Mouse (Mus musculus) hindbrain, embryonic 12.5 days (tissue): ENCODE results near the gene Rbpj. TPM values are rescaled to one million over a fixed set of nuclear protein-coding genes. Genes with fewer than 3 reads are reported as not detected.
"Not testable (repeated sequence)": the region's sequence is repeated elsewhere in the genome, so short reads cannot be mapped to it uniquely, and the experiment has no call there.

Source experiments
- ATAC-seq: fragments of 200-750 bp; cut with Nextera tagmentation; 2 replicates; pipeline ENCODE4 v1.8.0; 2017; ENCODE audit warnings: moderate TSS enrichment; ENCODE audit not compliant: low FRiP score
- H3K27ac ChIP-seq: fragments of 300-500 bp; sonication (generic); 2 replicates; pipeline ENCODE4 v1.5.1; 2016; ENCODE audit warnings: mild to moderate bottlenecking
- H3K27me3 ChIP-seq: fragments of 300-500 bp; sonication (generic); 2 replicates; pipeline ENCODE4 v1.6.1; 2016; ENCODE audit warnings: mild to moderate bottlenecking
- H3K36me3 ChIP-seq: fragments of 300-500 bp; sonication (generic); 2 replicates; pipeline ENCODE4 v1.6.1; 2016; ENCODE audit warnings: mild to moderate bottlenecking
- H3K4me1 ChIP-seq: fragments of 300-500 bp; sonication (generic); 2 replicates; pipeline ENCODE4 v1.6.1; 2016
- H3K4me2 ChIP-seq: fragments of 300-500 bp; sonication (generic); replicated peaks from 2 replicates; pipeline ENCODE4 v1.6.1; 2016; ENCODE audit warnings: mild to moderate bottlenecking
- H3K4me3 ChIP-seq: fragments of 300-500 bp; sonication (generic); 2 replicates; pipeline ENCODE4 v1.5.1; 2016; ENCODE audit warnings: mild to moderate bottlenecking
- H3K9ac ChIP-seq: fragments of 300-500 bp; sonication (generic); 2 replicates; pipeline ENCODE4 v1.6.1; 2016; ENCODE audit warnings: mild to moderate bottlenecking, moderate library complexity
- H3K9me3 ChIP-seq: fragments of 300-500 bp; sonication (generic); replicated peaks from 2 replicates; pipeline ENCODE4 v1.6.1; 2016; ENCODE audit warnings: mild to moderate bottlenecking
- whole genome bisulfite sequencing: fragments of 180-500 bp; shearing (Covaris S2); methylation state at CpG from one replicate; pipeline ENCODE4 v1.1.7; 2016; 5-methylcytosine and 5-hydroxymethylcytosine counted together
- polyA plus RNA-seq: library from polyadenylated mRNA; unstranded; fragments of >200 nt; fragmentation: Nextera tagmentation; extraction: Ambion mirVana; gene quantifications from 2 replicates; pipeline ENCODE4 v1.2.1, GENCODE M21; 2016

The Rbpj gene
- polyA plus RNA-seq, 1 experiment from 2014 or later: 58.8 TPM

DNA sequence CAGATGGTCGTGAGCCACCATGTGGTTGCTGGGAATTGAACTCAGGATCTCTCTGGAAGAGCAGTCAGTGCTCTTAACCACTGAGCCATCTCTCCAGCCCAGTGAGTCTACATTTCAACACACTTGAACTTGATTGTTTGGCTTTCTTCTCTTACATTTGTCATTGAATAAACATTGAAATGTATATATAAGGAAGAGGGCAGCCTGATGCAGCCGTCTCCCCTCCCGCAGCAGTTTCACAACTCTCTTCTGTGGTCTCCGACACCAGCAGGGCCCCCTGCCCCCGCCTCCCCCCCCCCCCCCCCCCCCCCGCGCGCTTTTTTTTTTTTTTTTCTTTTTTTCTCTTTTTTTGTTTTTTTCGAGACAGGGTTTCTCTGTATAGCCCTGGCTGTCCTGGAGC lies 180.7 kb downstream of the Rbpj start:
- Histone ChIP-seq H3K27ac (no peak overlapping the region), H3K4me3 (no peak overlapping the region), H3K9me3 (no peaks in the 10 kb centered on the region), H3K27me3 (no peaks in the 10 kb centered on the region), H3K4me1 (no peaks in the 10 kb centered on the region), H3K9ac (no peak overlapping the region), H3K4me2 (no peak overlapping the region), H3K36me3 (peaks cover 38% of the 10 kb centered on the region)
- ATAC-seq: no peak
- WGBS: 95% methylated on average over 1 of the region's 9 CpGs

DNA sequence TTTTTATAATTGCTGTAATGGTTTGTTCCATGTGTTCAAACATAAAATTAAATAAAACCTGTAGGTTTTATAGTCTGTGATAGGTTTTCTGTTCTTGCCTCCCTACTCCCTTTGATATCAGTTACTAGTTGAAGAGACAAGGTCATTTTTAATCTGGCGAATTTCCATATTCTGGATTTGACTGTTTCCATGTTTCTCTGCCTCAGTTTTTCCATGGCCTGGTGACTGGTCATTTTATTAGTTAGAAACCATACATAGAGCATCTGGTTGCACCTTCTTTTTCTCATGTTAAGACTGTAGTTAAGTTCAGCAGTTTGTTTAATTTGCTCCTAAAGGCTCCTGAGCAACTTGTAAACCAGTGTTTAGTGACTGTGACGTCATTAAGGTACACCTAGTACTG lies 181.4 kb downstream of the Rbpj start:
- H3K4me3 ChIP-seq: no peak overlapping the region

DNA sequence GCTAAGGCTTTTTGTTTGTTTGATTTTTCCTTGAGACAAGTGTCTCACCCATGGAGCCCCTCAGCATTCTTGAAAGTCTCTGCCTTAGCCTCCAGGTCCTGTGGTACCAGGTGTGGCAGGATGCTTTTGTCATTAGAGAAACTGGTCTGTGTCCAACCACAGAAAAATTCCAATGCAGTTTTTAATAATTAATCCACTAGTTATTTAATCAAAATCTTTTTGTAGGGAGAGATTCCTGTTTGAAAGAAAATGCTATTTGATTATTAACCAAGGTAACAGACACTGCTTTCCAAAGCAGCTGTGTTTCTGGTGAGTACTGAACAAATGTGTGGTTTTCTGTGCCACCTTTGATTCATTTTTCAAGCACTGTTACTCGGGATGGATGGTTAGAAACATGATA lies 190.6 kb downstream of the Rbpj start:
- no peak for ATAC-seq
- Histone ChIP-seq H3K4me2 (no peak overlapping the region), H3K9ac (no peak overlapping the region), H3K9me3 (no peaks in the 10 kb centered on the region), H3K27me3 (no peaks in the 10 kb centered on the region), H3K4me1 (no peaks in the 10 kb centered on the region), H3K36me3 (peaks cover 19% of the 10 kb centered on the region), H3K27ac (no peak overlapping the region), H3K4me3 (no peak overlapping the region)
- WGBS: 34% methylated on average over 1 of the region's 1 CpGs

More for the DNA sequence above, 181.4 kb downstream of the Rbpj start:
- no peak overlapping the region for H3K9ac ChIP-seq
- H3K4me2 ChIP-seq: no peak overlapping the region
- H3K27ac ChIP-seq: no peak overlapping the region
- no peak for ATAC-seq
- whole genome bisulfite sequencing: 92% methylated on average over 2 of the region's 2 CpGs
- H3K4me1 ChIP-seq: no peaks in the 10 kb centered on the region
- H3K27me3 ChIP-seq: no peaks in the 10 kb centered on the region
- no peaks in the 10 kb centered on the region for H3K9me3 ChIP-seq
- peaks cover 41% of the 10 kb centered on the region for H3K36me3 ChIP-seq

DNA sequence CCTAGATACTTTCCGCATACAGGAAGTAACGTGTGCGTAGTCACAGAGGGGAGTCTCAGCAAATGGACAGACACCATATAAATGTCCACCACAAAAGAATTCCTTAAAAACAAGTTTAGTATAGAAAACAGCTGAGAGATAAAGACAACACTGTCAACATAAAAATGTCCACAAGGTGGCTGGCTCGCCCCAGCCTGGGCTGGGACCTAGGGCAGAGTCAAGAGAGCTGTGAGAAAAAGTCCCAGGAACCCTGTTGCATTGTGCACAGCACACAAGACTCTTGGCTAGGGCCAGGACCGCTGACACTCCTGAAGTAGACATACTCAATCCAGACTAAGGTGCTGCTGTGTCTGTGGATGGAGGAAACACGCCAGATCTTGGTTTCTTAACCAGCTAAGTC lies 192.0 kb downstream of the Rbpj start:
- no peaks in the 10 kb centered on the region for H3K4me1 ChIP-seq
- H3K36me3 ChIP-seq: peaks cover 8% of the 10 kb centered on the region
- no peaks in the 10 kb centered on the region for H3K27me3 ChIP-seq
- H3K9me3 ChIP-seq: no peaks in the 10 kb centered on the region
- WGBS: 83% methylated on average over 6 of the region's 6 CpGs
- ATAC-seq: peak; percentile 61; the same call in 1 of the 2 replicates
- no peak overlapping the region for H3K4me2 ChIP-seq
- no peak overlapping the region for H3K9ac ChIP-seq
- no peak overlapping the region for H3K4me3 ChIP-seq
- no peak overlapping the region for H3K27ac ChIP-seq

DNA sequence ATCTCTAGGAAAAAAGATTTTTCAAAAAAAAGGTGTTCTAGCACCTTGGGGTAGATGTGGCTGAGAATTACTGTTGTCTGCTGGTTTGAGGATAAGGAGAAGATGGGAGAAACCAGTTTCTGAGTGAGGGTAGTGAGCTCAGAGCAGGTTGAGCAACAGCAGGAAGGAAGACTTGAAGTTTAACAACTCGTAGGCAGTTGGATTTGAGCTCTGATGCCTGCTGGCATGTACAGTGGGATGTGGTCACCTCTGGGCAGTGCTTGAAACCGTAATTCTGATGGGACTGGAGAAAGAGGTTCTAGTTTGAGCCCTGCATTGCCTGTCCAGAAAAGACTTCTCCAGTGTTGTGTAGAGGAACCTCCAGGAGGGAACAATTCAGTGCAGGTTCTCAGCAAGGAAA lies 195.6 kb downstream of the Rbpj start:
- H3K36me3 ChIP-seq: peaks cover under 1% of the 10 kb centered on the region; the same call in 1 of the 2 replicates
- no peak overlapping the region for H3K4me2 ChIP-seq
- H3K27me3 ChIP-seq: no peaks in the 10 kb centered on the region
- H3K4me1 ChIP-seq: no peaks in the 10 kb centered on the region
- no peak for ATAC-seq
- H3K9ac ChIP-seq: no peak overlapping the region
- no peaks in the 10 kb centered on the region for H3K9me3 ChIP-seq
- WGBS: 92% methylated on average over 2 of the region's 2 CpGs
- no peak overlapping the region for H3K27ac ChIP-seq
- H3K4me3 ChIP-seq: no peak overlapping the region

DNA sequence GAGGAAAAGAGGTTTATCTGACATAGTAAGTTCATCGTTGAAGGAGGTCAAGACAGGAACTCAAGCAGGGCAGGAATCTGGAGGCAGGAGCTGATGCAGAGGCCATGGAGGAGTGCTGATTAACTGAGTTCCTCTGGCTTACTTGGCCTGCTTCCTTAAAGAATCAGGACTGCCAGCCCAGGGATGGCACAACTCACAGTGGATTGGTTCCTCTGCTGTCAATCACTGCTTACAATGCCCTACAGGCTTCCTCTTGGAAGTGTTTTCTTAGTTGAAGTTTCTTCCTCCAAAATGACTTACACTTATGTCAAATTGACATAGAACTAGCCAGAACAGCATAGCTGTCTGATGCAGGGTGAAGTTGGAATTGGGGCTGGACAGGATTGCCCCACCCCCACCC lies 196.5 kb downstream of the Rbpj start:
- ATAC-seq: no peak
- Histone ChIP-seq H3K27ac (no peak overlapping the region), H3K9ac (no peak overlapping the region), H3K4me2 (no peak overlapping the region), H3K36me3 (no peaks in the 10 kb centered on the region), H3K9me3 (no peaks in the 10 kb centered on the region), H3K27me3 (no peaks in the 10 kb centered on the region), H3K4me1 (no peaks in the 10 kb centered on the region), H3K4me3 (no peak overlapping the region)
- 63% methylated on average over 1 of the region's 1 CpGs for WGBS

DNA sequence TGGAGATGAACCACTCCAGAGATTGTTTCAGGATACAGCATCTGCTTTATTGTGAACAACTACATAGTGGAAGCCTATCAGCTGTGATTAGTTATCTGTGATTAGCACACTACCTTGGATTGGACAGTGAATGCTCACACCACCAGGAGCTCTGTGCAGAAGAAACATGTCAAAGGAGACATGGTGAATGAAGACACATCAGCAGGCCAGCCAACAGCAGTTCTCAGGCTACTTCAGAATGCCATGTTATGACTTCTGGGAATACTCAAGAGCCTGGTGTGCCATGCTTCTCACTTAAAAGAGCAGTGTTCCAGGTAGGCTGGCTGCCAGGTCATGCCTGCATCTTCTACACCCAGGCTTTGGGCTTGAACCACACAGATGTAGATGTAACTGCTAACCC lies 197.7 kb downstream of the Rbpj start:
- Histone ChIP-seq H3K27ac (no peak overlapping the region), H3K9ac (no peak overlapping the region), H3K9me3 (no peaks in the 10 kb centered on the region), H3K4me3 (no peak overlapping the region), H3K36me3 (no peaks in the 10 kb centered on the region), H3K4me2 (no peak overlapping the region), H3K4me1 (no peaks in the 10 kb centered on the region), H3K27me3 (no peaks in the 10 kb centered on the region)
- ATAC-seq: no peak

DNA sequence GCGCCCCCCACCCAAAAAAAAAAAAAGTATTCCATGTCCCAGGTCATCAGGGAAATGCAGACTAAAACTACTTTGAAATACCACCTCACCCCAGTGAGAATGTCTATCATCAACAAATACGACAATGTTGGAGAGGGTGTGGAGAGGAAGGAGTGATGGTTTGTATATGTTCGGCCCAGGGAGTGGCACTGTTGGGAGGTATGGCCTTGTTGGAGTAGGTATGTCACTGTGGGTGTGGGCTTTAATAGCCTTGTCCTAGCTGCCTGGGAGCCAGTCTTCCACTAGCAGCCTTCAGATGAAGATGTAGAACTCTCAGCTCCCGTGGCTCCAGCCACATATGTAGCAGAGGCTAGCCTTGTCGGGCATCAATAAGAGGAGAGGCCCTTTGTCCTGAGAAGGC lies 202.1 kb downstream of the Rbpj start:
- H3K36me3 ChIP-seq: no peaks in the 10 kb centered on the region
- H3K4me2 ChIP-seq: no peak overlapping the region
- ATAC-seq: no peak
- no peak overlapping the region for H3K27ac ChIP-seq
- no peaks in the 10 kb centered on the region for H3K9me3 ChIP-seq
- H3K27me3 ChIP-seq: no peaks in the 10 kb centered on the region
- no peaks in the 10 kb centered on the region for H3K4me1 ChIP-seq
- no peak overlapping the region for H3K9ac ChIP-seq
- WGBS: 87% methylated on average over 5 of the region's 5 CpGs
- no peak overlapping the region for H3K4me3 ChIP-seq

DNA sequence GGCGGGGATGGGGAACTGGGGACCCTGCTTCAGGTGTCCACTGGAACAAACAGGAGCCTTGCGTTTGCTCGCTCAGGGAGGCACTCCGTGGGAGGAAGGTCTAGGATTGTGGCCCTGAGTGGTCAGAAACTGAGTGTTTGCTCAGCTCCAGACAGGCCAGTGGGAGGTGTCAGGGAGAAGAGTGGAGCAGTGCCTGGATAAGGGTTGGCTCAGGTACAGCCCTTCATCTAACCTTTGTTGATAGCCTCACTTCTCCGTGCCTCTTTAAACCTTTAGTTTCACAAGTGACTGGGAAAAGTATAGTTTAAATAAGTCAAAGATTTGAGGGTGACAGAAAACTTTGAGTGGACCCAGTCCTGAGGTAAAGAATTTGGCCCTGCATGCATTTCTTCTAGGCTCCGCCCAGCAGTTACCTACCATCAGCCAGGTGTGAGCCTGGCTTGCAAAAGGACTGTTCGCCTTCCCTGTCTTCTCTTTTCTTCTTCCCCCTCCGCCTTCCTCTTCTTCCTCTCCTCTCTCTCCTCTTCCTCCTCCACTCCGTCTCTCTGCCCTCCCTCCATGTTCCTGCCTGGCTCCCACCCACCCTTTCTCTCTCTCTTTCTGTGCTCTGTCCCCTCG lies 204.5 kb downstream of the Rbpj start:
- H3K4me3 ChIP-seq: no peak overlapping the region
- no peaks in the 10 kb centered on the region for H3K27me3 ChIP-seq
- no peaks in the 10 kb centered on the region for H3K4me1 ChIP-seq
- H3K36me3 ChIP-seq: no peaks in the 10 kb centered on the region
- H3K4me2 ChIP-seq: no peak overlapping the region
- H3K9me3 ChIP-seq: no peaks in the 10 kb centered on the region
- H3K9ac ChIP-seq: no peak overlapping the region
- WGBS: 90% methylated on average over 10 of the region's 10 CpGs
- H3K27ac ChIP-seq: no peak overlapping the region
- ATAC-seq: no peak

DNA sequence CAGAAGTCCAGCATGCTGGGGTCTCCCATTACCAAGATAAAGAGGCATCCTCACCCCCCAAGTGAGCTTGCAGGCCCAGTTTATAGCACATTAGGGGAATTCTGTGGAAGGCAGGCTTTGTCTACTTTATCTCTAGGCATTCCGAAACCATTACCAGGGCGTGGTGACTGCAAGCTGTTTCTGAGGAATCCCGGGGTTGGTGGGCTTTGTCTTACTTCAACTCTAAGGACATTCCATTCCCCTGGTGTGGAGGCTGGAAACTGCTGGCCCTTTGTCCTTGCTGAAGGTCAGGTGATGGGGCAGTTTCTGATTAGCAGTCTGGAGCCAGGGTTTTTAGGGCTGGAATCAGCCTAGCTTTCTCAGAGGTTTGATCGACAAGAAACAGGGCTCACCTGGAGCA lies 205.6 kb downstream of the Rbpj start:
- no peak overlapping the region for H3K9ac ChIP-seq
- no peak for ATAC-seq
- H3K9me3 ChIP-seq: no peaks in the 10 kb centered on the region
- H3K36me3 ChIP-seq: no peaks in the 10 kb centered on the region
- WGBS: 50% methylated on average over 4 of the region's 4 CpGs
- no peak overlapping the region for H3K27ac ChIP-seq
- no peak overlapping the region for H3K4me2 ChIP-seq
- no peaks in the 10 kb centered on the region for H3K4me1 ChIP-seq
- no peak overlapping the region for H3K4me3 ChIP-seq
- no peaks in the 10 kb centered on the region for H3K27me3 ChIP-seq

DNA sequence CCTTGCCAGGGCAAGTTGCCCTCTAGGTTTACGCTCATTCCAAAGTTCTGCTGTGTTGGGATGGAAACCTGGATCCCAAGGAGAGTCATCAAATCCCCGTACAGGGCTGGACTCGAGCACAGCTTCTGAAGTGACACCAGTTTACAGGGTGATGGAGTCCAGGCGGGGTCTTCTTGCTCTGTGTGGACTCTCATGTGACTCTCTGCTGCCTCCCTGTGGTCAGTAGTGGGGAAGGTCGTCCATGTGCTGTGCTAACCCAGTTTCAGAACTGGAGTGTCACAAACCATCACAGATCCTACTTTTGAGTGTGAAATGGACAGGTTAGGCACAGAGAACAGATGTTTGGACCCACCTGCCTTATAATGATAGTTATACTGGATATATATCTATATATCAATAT lies 206.4 kb downstream of the Rbpj start:
- ATAC-seq: peak; percentile 58; the same call in 1 of the 2 replicates
- H3K4me1 ChIP-seq: no peaks in the 10 kb centered on the region
- no peaks in the 10 kb centered on the region for H3K27me3 ChIP-seq
- no peaks in the 10 kb centered on the region for H3K9me3 ChIP-seq
- H3K9ac ChIP-seq: no peak overlapping the region
- no peak overlapping the region for H3K4me3 ChIP-seq
- no peak overlapping the region for H3K4me2 ChIP-seq
- WGBS: 25% methylated on average over 5 of the region's 5 CpGs
- no peak overlapping the region for H3K27ac ChIP-seq
- H3K36me3 ChIP-seq: no peaks in the 10 kb centered on the region

DNA sequence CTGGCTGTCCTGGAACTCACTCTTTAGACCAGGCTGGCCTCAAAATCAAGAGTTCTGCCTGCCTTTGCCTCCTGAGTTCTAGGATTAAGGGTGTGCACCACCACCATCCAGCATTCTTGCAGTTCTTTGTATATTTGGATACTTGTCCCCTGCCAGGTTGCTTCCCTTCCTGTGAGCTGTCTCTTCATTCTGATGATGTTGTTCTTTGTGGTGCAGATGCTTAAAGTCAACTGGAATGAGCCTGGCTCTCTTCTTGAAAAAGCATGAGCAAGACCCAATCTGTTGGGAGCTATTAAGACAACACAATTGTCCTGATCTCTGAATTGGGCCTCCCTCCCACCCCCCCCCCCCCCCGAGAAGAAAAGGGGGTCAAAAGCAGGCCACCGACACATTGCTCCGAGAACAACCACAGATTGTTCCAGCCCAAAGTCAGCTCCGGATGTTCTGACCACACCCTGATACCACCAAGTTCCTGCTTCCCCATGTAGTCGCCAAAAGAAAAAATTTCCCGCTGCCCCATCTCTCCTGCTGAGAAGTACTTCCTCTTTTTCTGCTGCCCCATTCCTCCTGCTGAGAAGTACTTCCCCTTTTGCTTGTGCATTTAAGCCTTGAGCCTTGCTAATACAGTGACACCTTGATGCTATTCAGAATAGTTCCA lies 207.7 kb downstream of the Rbpj start:
- H3K4me2 ChIP-seq: not testable (repeated sequence)
- 90% methylated on average over 6 of the region's 6 CpGs for WGBS

DNA sequence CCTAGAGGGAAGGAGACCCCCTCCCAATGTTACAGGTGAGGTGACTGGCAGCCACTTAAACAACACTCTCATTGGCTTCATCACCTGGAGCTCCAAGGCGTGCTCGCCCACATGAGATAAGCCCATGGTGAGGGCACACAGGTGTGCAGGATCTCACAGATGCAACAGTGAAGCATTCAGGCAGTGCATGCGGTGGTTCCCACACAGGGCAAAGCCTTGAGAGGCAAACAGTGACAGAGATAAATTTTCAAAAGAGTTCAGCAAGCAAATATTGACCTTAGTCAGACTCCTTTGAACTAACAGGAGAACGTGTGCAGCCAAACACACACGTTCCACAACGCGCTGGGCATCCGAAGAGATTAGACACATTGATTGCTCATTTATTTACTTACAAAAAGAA lies 210.7 kb downstream of the Rbpj start:
- no peak overlapping the region for H3K9ac ChIP-seq
- 89% methylated on average over 8 of the region's 8 CpGs for WGBS
- no peak for ATAC-seq

More for the DNA sequence above, 207.7 kb downstream of the Rbpj start:
- not testable (repeated sequence) for H3K9ac ChIP-seq, H3K4me1 ChIP-seq, H3K4me3 ChIP-seq, H3K27ac ChIP-seq, H3K36me3 ChIP-seq, H3K27me3 ChIP-seq, ATAC-seq, H3K9me3 ChIP-seq

More for the DNA sequence above, 210.7 kb downstream of the Rbpj start:
- Histone ChIP-seq H3K4me1 (no peaks in the 10 kb centered on the region), H3K4me3 (no peak overlapping the region), H3K9me3 (no peaks in the 10 kb centered on the region), H3K27me3 (no peaks in the 10 kb centered on the region), H3K4me2 (no peak overlapping the region), H3K36me3 (no peaks in the 10 kb centered on the region), H3K27ac (no peak overlapping the region)
